Mouse (Mus musculus): ENCODE measurements around the gene Hoxa1. TPM values are rescaled to one million over a fixed set of nuclear protein-coding genes. Genes with fewer than 3 reads are reported as not detected.

The Hoxa1 gene
- total and polyA plus RNA-seq, 3 experiments = 1.9 to 3.7 (median 3.2) TPM

GRCm38 (mm10) chr6:52138576-52138975, 19.5 kb downstream of the Hoxa1 start:
- dilution Hi-C loops (cut with MboI; ENCODE audit: extremely low pct_ligation_motif_present, extremely low pct_unique_long_range_greater_than_20kb, low sequenced_read_pairs) (no loop called here), in situ Hi-C loops (cut with MboI; ENCODE audit: low pct_ligation_motif_present, low pct_unique_long_range_greater_than_20kb, low sequenced_read_pairs) (no loop called here)
- no peaks in the 10 kb centered on the region for H3K79me2 ChIP-seq (replicated peaks; ENCODE audit: control insufficient read depth, extremely low read depth, insufficient read depth, poor library complexity, severe bottlenecking)
- DNase-seq (ENCODE audit: extremely low read depth) = no peak
- no peak overlapping the region for H3K4me2 ChIP-seq (ENCODE audit: insufficient read depth, low read depth, poor library complexity, severe bottlenecking)
- no peak overlapping the region for H3K4me3 ChIP-seq (replicated peaks in 1 of 3; ENCODE audit: low read depth in 2 of 3, low read length in 2 of 3, poor library complexity in 1 of 3)
- H3K27ac ChIP-seq (ENCODE audit: insufficient read depth, low read depth) = no peak overlapping the region
- H3K9me3 ChIP-seq (replicated peaks; ENCODE audit: low read length) = no peaks in the 10 kb centered on the region
- TF ChIP-seq RCOR1 (conservative IDR thresholded peaks at IDR 0.05; ENCODE audit: low read depth, low read length) = no peak
- TF ChIP-seq JUN (IDR thresholded peaks at IDR 0.05; ENCODE audit: insufficient read depth, low read depth, low read length) = no peak
- TF ChIP-seq BHLHE40 (IDR thresholded peaks at IDR 0.05; ENCODE audit: low read depth, low read length) = no peak
- TF ChIP-seq SMC3 (IDR thresholded peaks at IDR 0.05; ENCODE audit: low read depth, low read length) = no peak
- no peak for TF ChIP-seq UBTF (IDR thresholded peaks at IDR 0.05; ENCODE audit: low read depth, low read length)
- TF ChIP-seq MAFK (IDR thresholded peaks at IDR 0.05; ENCODE audit: insufficient replicate concordance, low read length) = no peak
- TF ChIP-seq E2F4 (IDR thresholded peaks at IDR 0.05; ENCODE audit: insufficient replicate concordance, low read depth, low read length) = no peak
- no peak for TF ChIP-seq RAD21 (IDR thresholded peaks at IDR 0.05; ENCODE audit: low read depth, low read length)
- no peak for TF ChIP-seq JUND (conservative IDR thresholded peaks at IDR 0.05; ENCODE audit: low read depth, low read length)
- no peak for TF ChIP-seq KAT2A (IDR thresholded peaks at IDR 0.05; ENCODE audit: insufficient replicate concordance, low read length)
- no peak for TF ChIP-seq TCF12 (IDR thresholded peaks at IDR 0.05; ENCODE audit: low read depth, low read length)
- no peak for TF ChIP-seq MXI1 (IDR thresholded peaks at IDR 0.05; ENCODE audit: low read depth, low read length)
- no peak for TF ChIP-seq EP300 (IDR thresholded peaks at IDR 0.05; ENCODE audit: low read length)
- no peak for TF ChIP-seq ZKSCAN1 (IDR thresholded peaks at IDR 0.05; ENCODE audit: borderline replicate concordance, low read depth, low read length)
- no peak for TF ChIP-seq PAX5 (IDR thresholded peaks at IDR 0.05; ENCODE audit: low read length)
- TF ChIP-seq NRF1 (IDR thresholded peaks at IDR 0.05; ENCODE audit: low read depth, low read length) = no peak
- H3K36me3 ChIP-seq (replicated peaks in 1 of 2; ENCODE audit: control insufficient read depth in 1 of 2, insufficient read depth in 1 of 2, low read length in 1 of 2) = no peaks in the 10 kb centered on the region
- no peaks in the 10 kb centered on the region for H3K4me1 ChIP-seq (ENCODE audit: control insufficient read depth in 1 of 2, insufficient read depth in 2 of 2)
- H3K27me3 ChIP-seq (replicated peaks) = no peaks in the 10 kb centered on the region
- H3K9ac ChIP-seq (ENCODE audit: insufficient read depth, low read depth) = no peak overlapping the region

- TF ChIP-seq MXI1 (IDR thresholded peaks at IDR 0.05; ENCODE audit: low read depth, low read length) (no peak), MAFK (IDR thresholded peaks at IDR 0.05; ENCODE audit: insufficient replicate concordance, low read length) (no peak), CHD2 (IDR thresholded peaks at IDR 0.05; ENCODE audit: low read length) (no peak), CHD1 (IDR thresholded peaks at IDR 0.05; ENCODE audit: low read depth, low read length) (no peak), EP300 (IDR thresholded peaks at IDR 0.05; ENCODE audit: low read length) (no peak), MYC (IDR thresholded peaks at IDR 0.05; ENCODE audit: low read depth, low read length) (no peak), ZMIZ1 (IDR thresholded peaks at IDR 0.05; ENCODE audit: low read depth, low read length) (no peak), ZNF384 (IDR thresholded peaks at IDR 0.05; ENCODE audit: low read depth, low read length) (no peak), HCFC1 (IDR thresholded peaks at IDR 0.05; ENCODE audit: low read depth, low read length) (no peak)
- no peak overlapping the region for H3K4me2 ChIP-seq (ENCODE audit: insufficient read depth, low read depth, poor library complexity, severe bottlenecking)
- dilution Hi-C loops (cut with MboI; ENCODE audit: extremely low pct_ligation_motif_present, extremely low pct_unique_long_range_greater_than_20kb, low sequenced_read_pairs) (no loop called here), in situ Hi-C loops (cut with MboI; ENCODE audit: low pct_ligation_motif_present, low pct_unique_long_range_greater_than_20kb, low sequenced_read_pairs) (no loop called here)
- no peak overlapping the region for H3K9ac ChIP-seq (ENCODE audit: insufficient read depth, low read depth)
- H3K9me3 ChIP-seq (replicated peaks; ENCODE audit: low read length) = no peaks in the 10 kb centered on the region
- H3K4me1 ChIP-seq (ENCODE audit: control insufficient read depth in 1 of 2, insufficient read depth in 2 of 2) = no peaks in the 10 kb centered on the region
- no peaks in the 10 kb centered on the region for H3K79me2 ChIP-seq (replicated peaks; ENCODE audit: control insufficient read depth, extremely low read depth, insufficient read depth, poor library complexity, severe bottlenecking)
- H3K27ac ChIP-seq (ENCODE audit: insufficient read depth, low read depth) = no peak overlapping the region
- no peaks in the 10 kb centered on the region for H3K36me3 ChIP-seq (replicated peaks in 1 of 2; ENCODE audit: control insufficient read depth in 1 of 2, insufficient read depth in 1 of 2, low read length in 1 of 2)
- H3K4me3 ChIP-seq (replicated peaks in 1 of 3; ENCODE audit: low read depth in 2 of 3, low read length in 2 of 3, poor library complexity in 1 of 3) = no peak overlapping the region
- no peaks in the 10 kb centered on the region for H3K27me3 ChIP-seq (replicated peaks)
- DNase-seq (ENCODE audit: extremely low read depth) = no peak
These were observed 20.1 kb downstream of the Hoxa1 start for GRCm38 (mm10) chr6:52137841-52138535.
